Mouse (Mus musculus): ENCODE measurements around the gene Hamp.

- no peak for TF ChIP-seq CTCF (IDR thresholded peaks at IDR 0.05; ENCODE audit: extremely low read depth, insufficient read depth, insufficient read length, insufficient replicate concordance)
- TF ChIP-seq POLR2A (IDR thresholded peaks at IDR 0.05; ENCODE audit: low read depth, low read length) = no peak
Observed at GRCm38 (mm10) chr7:30954036-30954435, 10.2 kb upstream of the Hamp start.

All from spleen, adult 2 months (tissue).